In genomic region chr1:192599746-192600145, GRCm38 (mm10) we compare ENCODE assay signal across 24 mouse cellular contexts.
"Had no signal": no experiment of that assay in that cellular context is flagged by ENCODE, and none has a peak within 500 bp of the region (broad histone marks: within the 10 kb centered on the region; RNA-seq: fewer than 3 reads in every experiment).

No protein-coding gene starts in this region.

- H3K4me1 ChIP-seq: lung, embryonic 15.5 days had no signal

- H3K9ac ChIP-seq: limb, embryonic 12.5 days; limb, embryonic 15.5 days; liver, embryonic 14.5 days; lung, embryonic 15.5 days; midbrain, embryonic 12.5 days; neural tube, embryonic 13.5 days had no signal

- DNase-seq: kidney, adult 11 months; kidney, adult 9 months; kidney, postnatal 14 days; kidney, postnatal 4 days; layer of hippocampus, postnatal 36 days; left cerebral cortex, postnatal 4 days; lung, adult 18-20 months; lung, postnatal 10 days; lung, postnatal 36 days; retina, postnatal 1 day; thymus, adult 2 months; thymus, postnatal 14 days; thymus, postnatal 4 days had no signal

- ATAC-seq: midbrain, embryonic 16.5 days had no signal

- H3K36me3 ChIP-seq: limb, embryonic 12.5 days; limb, embryonic 15.5 days; lung, embryonic 15.5 days; midbrain, embryonic 12.5 days; neural tube, embryonic 13.5 days had no signal

- H3K9me3 ChIP-seq: limb, embryonic 12.5 days; limb, embryonic 15.5 days; lung, embryonic 15.5 days; midbrain, embryonic 12.5 days; neural tube, embryonic 13.5 days had no signal

- H3K27me3 ChIP-seq: limb, embryonic 12.5 days; limb, embryonic 15.5 days; lung, embryonic 15.5 days; midbrain, embryonic 12.5 days; neural tube, embryonic 13.5 days had no signal

- H3K4me3 ChIP-seq: left cerebral cortex, adult 2 months; limb, embryonic 12.5 days; limb, embryonic 15.5 days; lung, embryonic 15.5 days; midbrain, embryonic 12.5 days; myocyte; neural tube, embryonic 13.5 days had no signal

- H3K27ac ChIP-seq: left cerebral cortex, adult 2 months; limb, embryonic 12.5 days; limb, embryonic 15.5 days; liver, embryonic 14.5 days; lung, embryonic 15.5 days; midbrain, embryonic 12.5 days; neural tube, embryonic 13.5 days; stomach, postnatal 0 days had no signal

- H3K4me2 ChIP-seq: limb, embryonic 12.5 days; limb, embryonic 15.5 days; liver, embryonic 11.5 days; lung, embryonic 15.5 days; midbrain, embryonic 12.5 days; neural tube, embryonic 13.5 days had no signal
